Mouse (Mus musculus) gastrocnemius, adult 18-20 months (tissue): ENCODE measurements around the gene Wdr3. TPM values are rescaled to one million over a fixed set of nuclear protein-coding genes. Genes with fewer than 3 reads are reported as not detected.

ENCODE experiments used
- total RNA-seq, 2 experiments: library from RNA; stranded (reverse); gene quantifications; 2 replicates each; pipeline ENCODE4 v1.2.3; 2021

Gene Wdr3
- total RNA-seq, 2 experiments from 2014 or later: 8.4 to 9.8 TPM

Other genes with a start within 250 kb of the Wdr3 start
- 1 to 10 TPM; 5.9 TPM for gene Gdap2, start within 50 bp of the Wdr3 start, total RNA-seq